Mouse (Mus musculus) olfactory bulb, adult 2 months (tissue): Measurements from ENCODE around the gene Homer2.

Source experiments
- CTCF ChIP-seq: fragments of 200-500 bp; IDR thresholded peaks from 2 replicates; pipeline ENCODE4 v1.5.1; 2012; ENCODE audit warnings: low read depth, mild to moderate bottlenecking, low read length, moderate library complexity; ENCODE audit not compliant: insufficient read depth
- POLR2A ChIP-seq: fragments of 200-500 bp; IDR thresholded peaks from 2 replicates; pipeline ENCODE4 v1.6.1; 2012; ENCODE audit warnings: mild to moderate bottlenecking, low read depth, low read length, moderate library complexity; ENCODE audit not compliant: insufficient read depth

GRCm38 (mm10) chr7:81573397-81573796 is 133.9 kb downstream of the Homer2 start:
- TF ChIP-seq POLR2A = no peak
- no peak for TF ChIP-seq CTCF
